Mouse (Mus musculus) small intestine, adult 2 months (tissue): ENCODE measurements around the gene Sod1.

Experiments used
- CTCF ChIP-seq: fragments of 200-500 bp; IDR thresholded peaks from 2 replicates; pipeline ENCODE4 v1.5.1; 2012; ENCODE audit warnings: low read depth, mild to moderate bottlenecking, control low read depth, inconsistent platforms, low read length, moderate library complexity, mixed read lengths; ENCODE audit not compliant: insufficient replicate concordance, insufficient read length; ENCODE audit errors: extremely low read depth
- POLR2A ChIP-seq: fragments of 200-500 bp; IDR thresholded peaks from 2 replicates; pipeline ENCODE4 v1.6.1; 2012; ENCODE audit warnings: low read depth, mild to moderate bottlenecking, control low read depth, inconsistent platforms, low read length, moderate library complexity

GRCm38 (mm10) chr16:90275521-90275920, 55.0 kb downstream of the Sod1 start:
- TF ChIP-seq CTCF, result no peak
- no peak for TF ChIP-seq POLR2A
